Mouse (Mus musculus): ENCODE results near the gene Acsl5.

Gene Acsl5

DNA sequence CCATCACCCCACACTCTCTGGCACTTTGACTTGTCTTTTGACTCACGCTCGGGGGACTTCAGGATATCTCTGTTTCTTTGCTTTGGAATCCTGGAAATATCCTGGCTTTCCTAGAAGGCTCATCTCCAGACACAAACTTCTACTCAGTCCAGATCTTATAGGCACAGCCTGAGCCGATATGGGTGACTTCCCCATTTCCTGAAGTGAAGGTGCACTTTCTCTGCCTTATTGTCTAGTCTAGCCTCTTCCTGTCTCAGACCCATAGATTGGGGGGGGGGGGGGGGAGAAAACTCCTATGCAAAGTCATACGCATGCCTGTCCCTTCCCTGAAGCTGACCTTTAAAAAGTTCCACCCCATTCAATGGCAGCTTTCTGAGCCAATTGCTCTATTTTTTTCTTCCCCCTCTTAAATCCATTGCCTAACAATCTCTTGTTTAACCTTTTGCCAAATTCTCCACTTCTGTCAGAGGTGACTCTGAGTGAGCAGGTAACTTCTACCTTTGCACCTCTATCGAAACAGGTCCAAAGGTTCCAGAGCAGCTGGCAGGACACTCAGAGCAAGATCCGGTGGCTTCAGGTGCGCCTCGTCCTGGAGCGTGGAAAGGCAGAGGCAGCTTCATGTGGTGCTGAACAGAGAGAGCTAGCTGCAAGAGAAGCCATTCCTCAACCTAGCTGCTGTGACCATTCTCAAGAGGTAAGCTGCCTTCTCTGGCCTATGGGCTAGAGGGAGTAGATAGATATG lies at the start of gene Acsl5:
Acsl5 (plus strand) TSS at position 556 of the 742 bp plus-strand sequence.
- peak; percentile 21 to 53 for DNase-seq

- DNase-seq = peak in 1 of 2 experiments; percentile 73
Measured at GRCm38 (mm10) chr19:55206482-55207138, 45.1 kb upstream of the Acsl5 start.

- no peak for DNase-seq
Measured at GRCm38 (mm10) chr19:55207205-55207604, 44.5 kb upstream of the Acsl5 start.

DNA sequence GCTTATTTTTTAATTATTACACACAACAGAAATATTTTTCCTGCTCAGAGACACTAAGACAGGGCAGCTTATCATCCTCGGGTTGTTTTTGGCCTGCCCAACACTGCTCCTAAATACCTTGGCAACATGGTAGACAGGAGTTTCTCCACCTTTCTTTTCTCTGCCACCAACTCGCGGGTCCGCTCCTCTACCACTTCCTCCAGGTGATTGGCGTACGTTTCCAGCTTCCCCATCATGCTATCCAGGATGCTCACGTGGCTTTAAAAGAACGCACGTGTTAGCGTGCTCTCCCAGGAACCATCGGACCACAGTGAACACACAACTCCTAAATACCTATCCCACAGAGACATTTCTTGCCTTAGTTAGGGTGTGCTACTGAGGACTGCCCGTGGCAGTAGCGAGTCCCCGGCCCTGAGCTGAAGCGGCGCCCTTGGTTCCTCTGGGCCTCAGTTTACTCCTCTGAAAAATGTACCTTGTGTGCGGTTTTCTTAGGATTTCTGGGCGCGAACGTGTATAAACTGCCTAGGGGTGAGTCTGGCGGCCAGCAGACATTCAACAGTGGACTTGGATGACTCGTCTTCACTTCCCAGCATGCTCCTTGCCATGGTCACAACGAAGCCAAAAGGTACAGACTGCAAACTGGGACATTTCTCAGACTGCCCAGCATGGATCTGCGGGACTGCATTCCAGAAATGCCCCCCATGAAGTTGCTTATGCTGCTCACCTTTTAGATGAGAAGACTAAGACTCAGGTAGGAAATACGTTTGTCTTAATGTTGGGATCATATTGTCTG lies 43.8 kb upstream of the Acsl5 start:
- DNase-seq = no peak

DNA sequence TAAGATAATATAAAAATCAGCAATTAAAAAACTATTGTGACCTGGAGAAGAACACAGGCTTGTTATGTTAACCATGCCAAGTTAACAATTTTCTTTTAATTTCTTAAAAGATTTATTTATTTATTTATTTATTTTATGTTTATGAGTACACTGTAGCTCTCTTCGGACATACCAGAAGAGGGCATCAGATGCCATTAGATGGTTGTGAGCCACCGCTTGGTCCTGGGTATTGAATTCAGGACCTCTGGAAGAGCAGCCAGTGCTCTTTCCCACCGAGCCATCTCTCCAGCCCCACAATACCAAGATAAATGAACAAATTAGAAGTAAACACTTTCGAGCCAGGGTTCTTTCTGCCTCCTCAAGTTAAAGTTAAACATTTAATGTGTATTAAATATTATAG lies 43.1 kb upstream of the Acsl5 start:
- DNase-seq = no peak

DNA sequence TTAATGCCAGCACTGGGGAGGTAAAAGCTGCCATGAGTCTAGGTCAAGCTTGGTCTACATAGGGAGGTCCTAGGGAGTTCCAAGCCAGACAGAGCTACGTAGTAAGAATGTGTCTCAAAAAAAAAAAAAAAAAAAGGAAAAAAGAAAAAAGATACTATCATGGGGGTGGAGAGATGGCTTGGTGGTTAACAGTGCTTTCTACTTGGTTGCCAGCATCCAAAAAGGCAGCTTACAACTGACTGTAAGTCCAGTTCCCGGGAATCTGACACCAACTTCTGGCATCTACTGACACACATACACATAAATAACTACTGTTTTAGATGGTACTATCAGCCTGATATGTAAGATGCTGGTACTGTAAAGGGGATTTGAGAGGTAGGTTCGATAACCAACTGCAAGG lies 42.7 kb upstream of the Acsl5 start:
- no peak for DNase-seq

DNA sequence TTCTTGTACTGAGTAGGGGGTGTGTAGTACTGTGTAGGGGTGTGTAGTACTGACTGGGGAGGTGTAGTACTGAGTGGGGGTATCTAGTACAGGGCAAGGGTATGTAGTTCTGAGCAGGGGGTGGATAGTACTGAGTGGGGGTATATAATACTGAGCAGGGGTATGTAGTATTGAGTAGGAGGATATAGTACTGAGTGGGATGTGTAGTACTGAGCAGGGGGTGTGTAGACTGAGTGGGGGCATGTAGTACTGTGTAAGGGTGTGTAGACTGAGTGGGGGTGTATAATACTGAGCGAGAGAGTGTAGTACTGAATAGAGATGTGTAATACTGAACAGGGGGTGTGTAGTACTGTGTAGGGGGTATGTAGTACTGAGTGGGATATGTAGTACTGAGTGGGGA lies 40.0 kb upstream of the Acsl5 start:
- DNase-seq = no peak

DNA sequence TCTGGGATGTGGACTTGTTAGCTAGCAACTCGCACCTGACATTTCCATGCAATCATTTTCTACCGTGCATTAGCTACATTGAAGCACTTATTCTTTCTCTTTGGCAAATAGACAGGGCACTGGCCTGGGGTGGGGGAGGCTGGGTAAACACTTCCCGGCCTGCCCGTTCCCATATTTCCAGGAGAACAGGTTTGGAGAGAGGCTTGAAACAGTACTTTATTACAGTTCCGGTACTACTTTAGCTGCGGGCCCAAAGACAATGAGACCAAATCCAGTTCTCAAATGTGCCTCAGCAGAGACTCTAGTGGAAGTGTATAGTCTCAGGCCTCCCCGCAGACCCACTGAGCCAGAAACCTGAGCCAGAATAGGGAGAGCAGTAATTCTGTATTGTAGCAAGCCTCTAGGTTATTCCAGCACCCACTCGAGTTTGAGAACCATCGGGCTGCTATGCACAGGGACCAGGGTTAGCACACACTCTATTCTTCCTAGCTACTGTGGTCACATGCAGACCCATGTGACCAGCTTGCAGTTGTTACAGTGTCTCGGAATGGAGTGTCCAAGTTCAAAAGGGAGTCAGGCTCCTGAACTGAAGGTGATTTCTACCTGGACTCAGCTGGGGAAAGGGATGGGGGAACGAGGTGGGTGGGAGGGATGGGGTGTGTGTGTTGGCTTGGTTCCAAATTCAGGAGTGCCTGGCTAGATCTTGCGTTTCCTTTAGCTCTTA lies 38.0 kb upstream of the Acsl5 start:
- DNase-seq = no peak

DNA sequence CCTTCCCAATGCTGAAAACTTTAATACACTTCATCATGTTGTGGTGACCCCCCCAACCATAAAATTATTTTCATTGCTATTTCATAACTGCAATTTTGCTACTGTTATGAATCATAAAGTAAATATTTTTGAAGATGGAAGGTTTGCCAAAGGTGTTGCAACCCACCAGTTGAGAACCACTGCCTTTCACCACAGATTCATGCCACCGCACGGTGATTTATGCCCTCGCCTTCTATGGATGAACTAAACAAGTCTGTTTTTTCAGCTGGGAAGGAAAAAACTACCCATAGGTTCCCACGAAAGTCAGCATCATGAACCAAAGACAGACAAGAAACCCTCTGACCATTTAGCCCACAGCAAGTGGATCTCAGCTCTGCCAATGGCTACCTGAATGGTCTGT lies 34.9 kb upstream of the Acsl5 start:
- DNase-seq = no peak

DNA sequence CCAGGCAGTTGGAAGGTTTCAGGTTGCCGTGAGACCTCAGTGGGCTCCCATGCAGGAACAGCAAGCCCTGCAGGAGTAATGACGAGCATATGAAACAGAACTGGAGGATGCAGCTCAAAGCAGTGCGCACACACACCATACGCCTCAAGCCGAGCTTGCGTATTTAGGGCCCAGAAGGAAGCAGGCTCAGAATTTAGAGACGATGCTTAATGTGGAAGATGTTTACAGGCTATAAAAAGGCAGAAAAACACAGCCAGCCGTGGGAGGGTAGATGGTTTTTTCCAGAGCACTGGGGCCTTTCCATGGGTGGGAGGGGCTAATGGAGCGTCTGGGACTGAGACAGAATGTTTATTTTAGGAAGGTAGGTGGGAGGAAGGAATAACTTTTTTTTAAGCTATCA lies 34.4 kb upstream of the Acsl5 start:
- DNase-seq = peak in 1 of 2 experiments; percentile 27

- peak; percentile 81 to 91 for DNase-seq
Measured at GRCm38 (mm10) chr19:55218192-55218739, 33.5 kb upstream of the Acsl5 start.

- DNase-seq = no peak
Measured at GRCm38 (mm10) chr19:55218741-55219221, 33.0 kb upstream of the Acsl5 start.

- DNase-seq = peak; percentile 42 to 74
Measured at GRCm38 (mm10) chr19:55219359-55219758, 32.4 kb upstream of the Acsl5 start.

GRCm38 (mm10) chr19:55221208-55221607 lies 30.5 kb upstream of the Acsl5 start:
- no peak for DNase-seq

GRCm38 (mm10) chr19:55222268-55222667 lies 29.5 kb upstream of the Acsl5 start:
- no peak for DNase-seq

DNA sequence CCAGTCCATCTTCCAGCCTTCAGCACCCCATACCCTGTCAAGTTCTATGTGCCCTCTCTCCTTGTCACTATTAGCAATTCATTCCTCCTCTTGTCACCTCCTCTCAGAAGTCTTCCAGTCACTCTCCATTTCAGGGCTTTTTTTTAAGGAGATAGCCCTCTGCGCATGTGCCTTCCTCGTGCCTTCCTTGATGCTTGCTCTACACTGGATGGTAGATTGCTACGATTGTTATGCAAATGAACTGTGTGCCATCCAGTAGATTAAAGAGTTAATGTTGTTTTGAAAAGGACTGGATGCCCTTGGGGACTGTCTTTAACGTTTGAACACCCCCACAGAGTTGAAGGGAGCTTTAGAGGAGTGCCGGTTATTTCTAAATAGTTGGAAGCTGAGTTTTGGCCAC lies 25.1 kb upstream of the Acsl5 start:
- DNase-seq = no peak

GRCm38 (mm10) chr19:55227135-55227534 lies 24.6 kb upstream of the Acsl5 start:
- DNase-seq = no peak

GRCm38 (mm10) chr19:55231081-55231480 lies 20.7 kb upstream of the Acsl5 start:
- DNase-seq = no peak

- peak; percentile 13 to 52 for DNase-seq
Measured at GRCm38 (mm10) chr19:55232136-55232535, 19.6 kb upstream of the Acsl5 start.

GRCm38 (mm10) chr19:55236026-55236425 lies 15.7 kb upstream of the Acsl5 start:
- peak; percentile 52 to 63 for DNase-seq

GRCm38 (mm10) chr19:55236564-55236963 lies 15.2 kb upstream of the Acsl5 start:
- DNase-seq = no peak

DNA sequence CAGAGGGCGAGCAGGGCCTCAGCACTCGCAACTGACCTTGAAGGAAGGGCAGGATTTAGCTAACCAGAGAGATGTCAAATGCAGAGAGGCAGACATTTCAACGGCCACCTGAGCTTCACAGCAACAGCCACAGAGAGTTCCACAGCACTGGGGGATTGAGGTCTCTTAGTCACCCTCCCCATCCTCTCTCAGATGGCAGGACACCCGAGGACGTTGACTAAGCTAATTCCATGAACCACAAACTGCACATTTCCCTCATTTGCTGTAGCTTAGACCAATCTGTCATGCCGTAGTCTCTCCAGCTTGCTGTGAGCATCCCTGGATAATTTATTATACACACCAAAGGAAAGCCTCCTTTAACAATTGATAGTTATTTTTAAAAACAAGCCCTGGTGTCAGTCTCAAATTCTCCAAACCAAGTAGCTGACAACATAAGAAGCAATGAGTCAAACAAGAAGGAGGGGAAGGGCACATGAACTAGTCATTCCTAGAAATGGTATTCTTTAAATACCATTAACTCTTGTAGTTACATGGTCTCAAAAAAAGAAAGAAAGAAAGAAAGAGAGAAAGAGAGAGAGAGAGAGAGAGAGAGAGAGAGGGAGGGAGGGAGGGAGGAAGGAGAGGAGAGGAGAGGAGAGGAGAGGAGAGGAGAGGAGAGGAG lies 11.8 kb upstream of the Acsl5 start:
- no peak for DNase-seq
